Mouse (Mus musculus): ENCODE measurements around the gene Fkbpl. TPM values are rescaled to one million over a fixed set of nuclear protein-coding genes. Genes with fewer than 3 reads are reported as not detected.

The Fkbpl gene
- total RNA-seq, 1 experiment from 2014 or later: 17.2 TPM

DNA sequence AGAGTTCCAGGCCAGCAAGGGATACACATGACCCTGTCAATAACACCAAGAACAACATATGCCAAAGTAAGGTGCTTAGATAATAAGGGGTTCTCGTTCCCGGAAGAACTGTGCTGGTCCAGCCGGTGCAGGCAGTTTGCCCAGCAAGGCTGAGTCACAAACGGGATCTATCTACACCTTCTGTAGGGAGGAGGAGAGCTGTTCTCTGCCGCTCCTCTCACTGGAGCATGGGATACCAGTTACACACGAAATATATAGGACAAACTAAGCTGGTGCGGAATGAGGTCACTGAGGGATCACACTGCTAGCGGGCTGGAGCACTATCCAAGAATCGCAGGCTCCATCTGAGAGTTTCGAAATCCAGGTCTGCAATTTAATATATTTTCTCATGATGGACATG lies 620 bp upstream of the Fkbpl start:
- no peak for ATAC-seq (ENCODE audit: extremely low read depth, insufficient number of reproducible peaks, low FRiP score, poor library complexity, severe bottlenecking)

DNA sequence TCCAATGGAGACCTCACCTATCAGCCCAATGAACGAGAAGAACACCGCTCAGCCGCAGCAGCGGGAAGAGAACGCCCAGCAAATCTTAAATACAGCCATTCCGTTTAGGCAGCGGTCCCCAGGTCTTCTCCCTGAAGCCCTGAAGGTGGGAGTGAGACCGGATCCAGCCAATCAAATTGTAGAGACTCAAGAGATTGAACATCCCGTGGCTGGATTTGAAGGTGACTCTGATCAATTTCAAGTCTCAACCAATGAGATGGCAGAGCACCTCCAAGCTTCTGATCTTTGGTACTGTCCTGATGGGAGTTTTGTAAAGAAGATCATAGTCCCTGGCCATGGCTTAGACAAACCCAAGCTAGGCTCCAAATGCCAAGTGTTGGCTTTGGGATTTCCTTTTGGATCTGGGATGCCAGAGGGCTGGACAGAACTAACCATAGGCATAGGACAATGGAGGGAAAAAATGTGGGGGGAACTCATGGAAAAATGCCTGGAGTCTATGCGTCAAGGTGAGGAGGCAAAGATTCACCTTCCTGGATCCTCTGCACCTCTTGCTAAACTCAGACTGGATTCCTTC lies 779 bp downstream of the Fkbpl start:
- ATAC-seq (ENCODE audit: extremely low read depth, insufficient number of reproducible peaks, low FRiP score, poor library complexity, severe bottlenecking): no peak

DNA sequence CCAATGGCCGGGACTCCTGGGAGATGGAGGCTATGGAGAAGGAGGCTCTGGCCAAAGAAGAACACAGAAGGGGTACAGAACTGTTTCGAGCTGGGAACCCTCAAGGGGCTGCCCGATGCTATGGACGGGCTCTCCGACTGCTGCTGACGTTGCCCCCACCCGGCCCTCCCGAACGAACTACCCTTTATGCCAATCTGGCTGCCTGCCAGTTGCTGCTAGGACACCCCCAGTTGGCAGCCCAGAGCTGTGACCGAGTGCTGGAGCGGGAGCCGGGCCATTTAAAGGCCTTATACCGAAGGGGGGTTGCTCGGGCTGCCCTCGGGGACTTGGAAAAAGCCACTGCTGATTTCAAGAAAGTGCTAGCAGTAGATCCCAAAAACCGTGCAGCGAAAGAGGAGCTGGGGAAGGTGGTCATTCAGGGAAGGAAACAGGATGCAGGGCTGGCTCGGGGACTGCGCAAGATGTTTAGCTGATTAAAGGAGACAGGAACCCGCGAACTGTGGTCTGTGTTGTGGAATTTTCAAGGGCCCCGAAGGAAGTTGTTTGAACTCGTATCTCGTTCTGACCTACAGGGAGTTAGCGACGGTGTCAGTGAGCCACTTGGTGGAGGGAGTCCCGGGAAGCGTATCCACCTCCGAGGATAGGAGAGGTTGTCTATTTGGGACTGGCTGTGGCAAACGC lies 1.4 kb downstream of the Fkbpl start:
- ATAC-seq (ENCODE audit: extremely low read depth, insufficient number of reproducible peaks, low FRiP score, poor library complexity, severe bottlenecking): no peak

DNA sequence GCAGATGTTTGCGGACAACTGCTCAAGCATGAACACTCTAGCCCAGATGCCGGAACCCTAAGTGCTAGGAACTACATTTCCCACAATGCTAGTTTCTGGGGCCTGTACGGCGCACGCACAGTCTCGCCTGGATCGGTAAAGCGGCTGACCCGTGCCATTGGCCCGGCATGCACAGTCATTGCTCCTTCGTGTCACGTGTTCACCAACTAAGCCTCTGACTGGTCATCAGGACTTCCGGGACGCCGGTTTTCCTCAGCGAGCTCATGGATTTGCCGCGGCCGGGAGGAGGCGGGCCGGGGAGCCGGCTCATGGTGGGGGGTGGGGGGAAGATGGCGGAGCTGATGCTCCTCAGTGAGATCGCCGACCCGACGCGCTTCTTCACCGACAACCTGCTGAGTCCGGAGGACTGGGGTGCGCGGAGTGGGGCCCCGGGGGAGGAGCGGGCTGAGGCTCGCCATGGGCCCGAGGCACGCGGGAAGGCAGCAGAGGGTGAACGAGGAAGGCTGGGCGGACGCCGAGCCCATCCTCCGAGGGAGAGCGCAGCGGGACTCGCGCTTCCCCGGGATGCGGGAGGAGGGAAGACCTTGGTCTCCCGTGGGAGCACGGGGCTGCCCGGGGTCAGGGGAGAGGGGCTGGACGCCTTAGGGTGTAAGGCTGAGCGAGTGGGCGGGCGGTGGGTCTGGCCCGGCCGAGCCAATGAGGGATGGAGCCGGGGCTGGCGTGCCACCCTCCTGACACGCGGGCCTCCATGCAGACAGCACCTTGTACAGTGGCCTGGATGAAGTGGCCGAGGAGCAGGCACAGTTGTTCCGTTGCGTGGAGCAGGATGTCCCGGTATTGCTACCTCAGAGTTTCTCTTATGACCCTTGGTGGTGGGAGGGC lies 2.6 kb downstream of the Fkbpl start, which contains the start of gene Atf6b:
Gene Atf6b, plus strand, starts transcription at position 241 of the 882 bp plus-strand sequence.
- ATAC-seq (ENCODE audit: extremely low read depth, insufficient number of reproducible peaks, low FRiP score, poor library complexity, severe bottlenecking): peak; percentile 85

DNA sequence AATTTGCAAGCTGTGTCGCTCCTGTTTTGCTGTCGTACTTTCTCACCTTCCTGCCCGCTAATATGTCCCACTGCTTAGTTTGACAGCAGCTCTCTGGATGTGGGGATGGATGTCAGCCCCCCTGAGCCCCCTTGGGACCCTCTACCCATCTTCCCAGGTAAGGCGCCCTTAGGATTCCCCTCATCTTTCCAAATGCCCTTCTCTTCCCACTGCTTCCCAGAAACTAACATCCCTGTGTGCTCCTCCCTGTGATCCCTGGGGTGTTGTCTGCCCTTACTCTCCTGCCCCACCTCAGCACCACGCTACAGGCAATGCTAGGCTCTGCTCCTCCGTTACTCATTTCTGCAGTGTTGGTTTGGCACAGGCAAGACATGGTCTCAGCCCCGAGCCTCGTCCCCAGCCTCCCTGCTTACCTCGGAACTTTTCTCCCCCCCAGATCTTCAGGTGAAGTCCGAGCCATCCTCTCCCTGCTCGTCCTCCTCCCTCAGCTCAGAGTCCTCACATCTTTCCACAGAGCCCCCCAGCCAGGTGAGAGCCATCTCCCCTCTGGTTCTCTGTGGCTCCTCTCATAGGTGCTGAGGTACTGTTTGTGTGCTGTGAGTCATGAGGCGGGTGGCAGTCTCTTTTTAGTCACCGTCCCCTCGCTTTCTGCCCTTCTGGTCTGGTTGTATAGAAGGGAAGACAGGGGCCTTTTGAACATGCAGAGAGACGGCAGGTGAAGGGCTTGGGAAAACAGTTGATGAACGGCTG lies 3.8 kb downstream of the Fkbpl start:
- no peak for ATAC-seq (ENCODE audit: extremely low read depth, insufficient number of reproducible peaks, low FRiP score, poor library complexity, severe bottlenecking)

DNA sequence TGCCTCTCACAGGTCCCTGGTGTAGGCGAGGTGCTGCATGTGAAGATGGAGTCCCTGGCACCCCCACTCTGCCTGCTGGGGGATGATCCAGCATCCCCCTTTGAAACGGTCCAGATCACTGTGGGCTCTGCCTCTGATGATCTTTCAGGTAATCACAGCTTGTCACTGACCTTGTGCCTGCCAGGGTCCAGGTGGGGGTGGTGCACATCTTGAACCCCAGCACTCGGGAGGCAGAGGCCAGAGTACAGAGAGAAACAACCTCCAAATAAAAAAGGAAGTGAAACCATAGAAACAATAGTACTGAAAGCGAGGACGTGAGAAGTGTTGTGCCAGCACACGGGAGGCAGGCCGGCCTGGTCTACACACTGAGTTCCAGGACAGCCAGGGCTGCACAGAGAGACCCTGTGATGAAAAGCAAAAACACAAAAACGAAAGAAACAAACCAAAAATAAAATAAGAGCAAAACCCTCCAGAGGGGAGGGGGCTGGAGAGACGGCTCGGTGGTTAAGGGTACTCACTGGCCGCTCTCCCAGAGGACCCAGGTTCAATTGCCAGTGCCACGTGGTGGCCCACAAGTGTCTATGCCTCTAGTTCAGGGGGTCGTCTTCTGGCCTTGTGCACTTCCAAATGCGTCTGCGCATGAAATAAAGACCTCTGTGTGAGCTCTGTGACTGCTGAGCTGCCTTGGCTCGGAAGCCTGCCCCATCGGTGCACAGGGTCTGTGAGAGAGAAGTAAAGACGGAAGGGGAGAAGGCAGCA lies 4.7 kb downstream of the Fkbpl start:
- no peak for ATAC-seq (ENCODE audit: extremely low read depth, insufficient number of reproducible peaks, low FRiP score, poor library complexity, severe bottlenecking)

DNA sequence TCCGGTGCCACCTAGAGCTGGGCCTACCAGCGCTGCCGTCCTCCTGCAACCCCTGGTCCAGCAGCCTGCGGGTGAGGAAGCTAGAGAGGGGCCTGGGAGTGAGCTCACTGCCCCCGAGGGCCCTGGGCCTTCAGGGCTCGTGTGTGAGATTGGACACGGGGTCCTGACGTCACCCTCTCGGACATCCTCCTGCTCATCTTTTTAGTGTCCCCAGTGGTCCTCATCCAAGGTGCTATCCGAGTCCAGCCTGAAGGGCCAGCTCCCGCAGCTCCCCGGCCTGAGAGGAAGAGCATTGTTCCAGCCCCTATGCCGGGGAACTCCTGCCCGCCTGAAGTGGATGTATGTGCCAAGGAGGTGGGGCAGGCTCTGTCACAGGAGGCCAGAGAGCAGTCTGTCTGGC lies 6.2 kb downstream of the Fkbpl start:
- ATAC-seq (ENCODE audit: extremely low read depth, insufficient number of reproducible peaks, low FRiP score, poor library complexity, severe bottlenecking): no peak

DNA sequence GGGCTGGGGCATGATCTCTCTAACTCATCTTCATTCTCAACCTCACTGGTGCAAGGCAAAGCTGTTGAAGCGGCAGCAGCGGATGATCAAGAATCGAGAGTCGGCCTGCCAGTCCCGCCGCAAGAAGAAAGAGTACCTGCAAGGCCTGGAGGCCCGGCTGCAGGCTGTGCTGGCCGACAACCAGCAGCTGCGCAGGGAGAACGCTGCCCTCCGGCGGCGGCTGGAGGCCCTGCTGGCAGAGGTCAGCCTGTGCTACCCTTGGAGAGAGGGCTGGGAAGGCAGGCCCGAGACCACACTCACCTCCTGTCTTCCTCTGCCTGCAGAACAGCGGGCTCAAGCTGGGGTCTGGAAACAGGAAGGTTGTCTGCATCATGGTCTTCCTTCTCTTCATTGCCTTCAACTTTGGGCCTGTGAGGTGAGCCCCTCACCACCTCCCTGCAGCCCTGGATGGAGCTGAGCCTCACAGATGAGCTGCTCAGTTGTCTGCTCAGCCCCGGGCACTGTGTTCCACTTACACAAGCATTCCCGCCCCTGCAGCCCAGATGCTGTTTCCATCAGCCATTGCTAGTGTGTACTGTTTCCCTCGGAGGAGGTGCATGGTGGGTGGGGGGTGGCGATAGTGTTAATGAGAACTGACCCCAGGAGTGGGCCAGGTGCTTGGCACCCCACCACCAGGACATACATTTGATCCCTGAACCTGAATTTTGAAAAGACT lies 7.1 kb downstream of the Fkbpl start:
- no peak for ATAC-seq (ENCODE audit: extremely low read depth, insufficient number of reproducible peaks, low FRiP score, poor library complexity, severe bottlenecking)

DNA sequence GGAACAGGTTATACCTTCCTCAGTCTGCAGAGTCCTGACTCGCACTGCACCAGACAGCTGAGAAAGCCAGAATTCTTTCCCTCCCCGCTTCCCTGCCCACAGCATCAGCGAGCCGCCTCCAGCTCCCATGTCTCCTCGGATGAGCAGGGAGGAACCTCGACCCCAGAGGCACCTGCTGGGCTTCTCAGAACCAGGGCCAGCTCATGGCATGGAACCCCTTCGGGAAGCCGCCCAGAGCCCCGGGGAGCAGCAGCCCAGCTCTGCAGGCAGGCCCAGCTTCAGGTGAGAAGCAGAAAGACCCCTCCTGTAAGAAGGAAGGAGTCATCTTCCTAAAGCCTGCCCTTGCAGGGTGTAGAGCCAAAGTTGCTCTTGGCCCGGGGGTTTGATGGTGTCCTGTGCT lies 8.0 kb downstream of the Fkbpl start:
- no peak for ATAC-seq (ENCODE audit: extremely low read depth, insufficient number of reproducible peaks, low FRiP score, poor library complexity, severe bottlenecking)

DNA sequence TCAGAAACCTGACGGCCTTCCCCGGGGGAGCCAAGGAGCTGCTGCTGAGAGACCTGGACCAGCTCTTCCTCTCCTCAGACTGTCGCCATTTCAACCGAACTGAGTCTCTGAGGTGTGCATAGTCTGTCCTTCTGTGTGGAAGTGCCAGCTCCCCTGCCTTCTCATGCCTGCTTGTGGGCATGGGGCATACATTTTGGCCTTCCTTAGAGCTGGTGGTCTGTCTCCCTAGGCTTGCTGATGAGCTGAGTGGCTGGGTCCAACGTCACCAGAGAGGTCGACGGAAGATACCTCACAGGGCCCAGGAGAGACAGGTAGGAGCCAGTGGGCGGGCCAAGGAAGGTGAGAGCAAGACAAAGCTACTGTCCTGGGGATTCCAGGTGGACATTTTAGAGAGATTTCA lies 8.4 kb downstream of the Fkbpl start:
- ATAC-seq (ENCODE audit: extremely low read depth, insufficient number of reproducible peaks, low FRiP score, poor library complexity, severe bottlenecking): no peak

DNA sequence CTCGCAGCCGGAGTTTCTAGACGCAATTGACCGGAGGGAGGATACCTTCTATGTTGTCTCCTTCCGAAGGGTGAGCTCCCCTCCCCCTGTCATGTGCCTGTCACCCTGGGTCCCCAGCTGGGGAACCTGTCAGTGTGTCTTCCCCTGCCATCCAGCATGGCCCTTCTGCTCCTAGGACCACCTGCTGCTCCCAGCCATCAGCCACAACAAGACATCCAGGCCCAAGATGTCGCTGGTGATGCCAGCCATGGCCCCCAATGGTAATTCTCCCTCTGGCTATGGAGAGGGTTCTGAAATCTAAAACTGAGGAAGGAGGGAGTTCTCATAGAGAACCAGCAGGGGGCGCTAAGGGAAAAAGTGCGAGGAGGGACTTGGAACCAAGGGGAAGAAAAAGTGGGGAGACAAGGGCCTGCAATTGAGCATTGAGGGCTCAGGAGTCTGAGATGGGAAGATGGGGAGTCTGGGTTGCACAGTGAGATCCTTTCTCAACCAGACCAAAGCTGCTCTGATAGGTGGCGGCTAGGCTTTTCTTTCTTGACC lies 9.3 kb downstream of the Fkbpl start:
- ATAC-seq (ENCODE audit: extremely low read depth, insufficient number of reproducible peaks, low FRiP score, poor library complexity, severe bottlenecking): no peak

DNA sequence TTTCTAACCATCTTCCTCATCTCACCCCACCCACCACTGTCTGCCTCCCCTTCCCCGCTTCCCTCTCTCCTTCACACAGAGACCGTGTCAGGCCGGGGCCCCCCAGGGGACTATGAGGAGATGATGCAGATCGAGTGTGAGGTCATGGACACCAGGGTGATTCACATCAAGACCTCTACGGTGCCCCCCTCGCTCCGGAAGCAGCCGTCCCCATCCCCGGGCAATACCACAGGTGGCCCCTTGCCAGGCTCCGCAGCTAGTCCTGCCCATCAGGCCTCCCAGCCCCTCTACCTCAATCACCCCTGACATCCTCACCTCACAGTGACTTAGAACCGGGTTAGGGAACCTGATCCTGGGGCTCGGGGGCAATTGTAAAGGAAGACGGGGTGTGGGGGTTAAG lies 9.8 kb downstream of the Fkbpl start:
- ATAC-seq (ENCODE audit: extremely low read depth, insufficient number of reproducible peaks, low FRiP score, poor library complexity, severe bottlenecking): no peak

DNA sequence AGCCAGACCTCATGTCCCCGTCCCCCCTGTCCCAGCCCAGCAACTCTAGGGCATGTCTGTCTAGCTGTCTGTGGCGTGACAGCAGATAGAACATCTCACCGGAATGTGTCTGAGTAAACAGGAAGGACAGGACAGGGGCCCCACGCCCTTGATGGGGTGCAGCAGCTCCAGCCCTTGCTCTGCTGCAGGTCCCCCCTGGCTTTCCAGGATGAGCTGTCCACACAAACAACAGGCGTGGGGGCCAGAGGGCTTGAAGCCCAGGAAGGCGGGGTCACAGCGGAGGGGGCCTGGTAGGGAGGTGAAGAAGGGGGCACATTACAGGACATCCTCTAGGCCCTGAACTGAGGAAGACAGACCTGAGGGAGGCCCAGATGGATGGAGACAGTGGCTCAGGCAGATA lies 10.6 kb downstream of the Fkbpl start:
- no peak for ATAC-seq (ENCODE audit: extremely low read depth, insufficient number of reproducible peaks, low FRiP score, poor library complexity, severe bottlenecking)

DNA sequence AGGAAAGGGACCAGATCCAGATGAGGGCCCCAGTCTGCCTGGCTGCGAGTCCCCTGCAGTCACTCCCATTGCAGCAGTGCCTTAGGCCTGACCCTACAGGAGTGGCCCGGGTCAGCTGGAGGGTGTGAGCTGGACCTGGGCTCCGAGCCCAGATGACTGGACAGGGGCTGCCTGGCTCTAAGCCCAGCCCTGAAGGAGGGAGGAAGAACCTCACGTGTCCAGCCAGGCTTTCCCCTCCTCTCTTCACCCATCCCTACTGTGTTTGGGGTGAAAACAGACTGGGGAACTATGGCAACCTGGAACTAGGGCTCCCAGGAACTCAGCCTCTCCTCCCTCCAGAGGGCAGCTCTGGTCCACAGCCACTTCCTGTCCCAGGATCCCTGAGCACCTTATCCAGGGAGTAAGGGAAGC lies 11.0 kb downstream of the Fkbpl start:
- no peak for ATAC-seq (ENCODE audit: extremely low read depth, insufficient number of reproducible peaks, low FRiP score, poor library complexity, severe bottlenecking)

DNA sequence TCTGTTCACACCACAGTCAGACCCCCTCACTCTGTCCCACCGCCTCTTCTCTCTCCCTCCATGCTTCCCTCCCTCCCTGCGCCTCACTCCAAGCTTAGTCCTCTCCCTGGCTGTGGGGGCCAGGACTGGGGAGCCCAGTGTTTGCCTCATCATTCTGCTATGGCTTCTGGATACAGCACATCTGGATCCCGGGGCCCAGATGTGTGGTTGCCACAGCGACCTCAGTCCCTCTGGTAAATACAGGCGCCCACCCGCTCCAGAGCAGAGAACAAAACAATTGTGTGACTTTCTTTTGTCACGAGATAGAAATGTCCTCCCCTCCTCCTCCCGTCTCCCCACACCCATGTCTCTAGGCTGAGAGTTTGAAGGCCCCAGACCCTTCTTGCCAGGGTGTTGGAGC lies 12.1 kb downstream of the Fkbpl start:
- ATAC-seq (ENCODE audit: extremely low read depth, insufficient number of reproducible peaks, low FRiP score, poor library complexity, severe bottlenecking): no peak

DNA sequence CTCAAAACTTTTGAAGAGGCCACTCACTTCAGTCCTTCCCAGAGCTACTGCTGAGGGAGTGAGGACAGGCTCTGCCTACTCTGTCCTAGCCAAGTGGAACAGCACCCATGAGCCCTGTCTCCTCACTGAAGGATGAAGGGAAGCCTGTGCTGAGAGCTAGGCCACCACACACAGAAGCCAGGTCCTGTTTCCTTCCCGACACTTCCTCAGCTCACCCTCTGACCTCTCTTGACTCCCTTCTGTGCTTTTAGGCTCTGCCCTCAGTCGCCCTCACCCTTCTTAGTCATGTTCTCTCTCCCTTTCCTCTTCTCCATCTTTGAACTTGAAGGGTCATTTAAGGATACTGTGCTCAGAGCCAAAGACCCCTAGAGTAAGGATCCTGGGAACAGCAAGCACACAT lies 12.7 kb downstream of the Fkbpl start:
- ATAC-seq (ENCODE audit: extremely low read depth, insufficient number of reproducible peaks, low FRiP score, poor library complexity, severe bottlenecking): no peak

DNA sequence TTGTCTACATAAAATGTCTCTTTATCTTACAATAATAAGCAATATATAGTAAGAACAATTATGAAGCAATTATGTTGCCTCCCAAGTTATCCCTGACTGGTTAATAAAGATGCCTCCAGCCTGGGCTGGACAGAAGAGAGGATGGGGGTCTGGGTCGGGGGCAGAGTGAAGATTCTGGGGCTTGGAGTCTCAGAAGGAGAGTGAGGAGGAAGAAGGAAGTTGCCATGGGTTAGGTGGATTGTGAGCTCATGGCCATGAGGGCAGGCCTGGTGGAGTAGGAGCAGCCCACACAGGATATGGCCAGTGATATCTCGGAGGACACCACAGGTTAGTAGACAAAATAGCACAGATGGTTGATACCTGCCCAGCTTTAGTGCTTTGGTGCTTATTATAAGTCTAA lies 13.6 kb downstream of the Fkbpl start:
- no peak for ATAC-seq (ENCODE audit: extremely low read depth, insufficient number of reproducible peaks, low FRiP score, poor library complexity, severe bottlenecking)

DNA sequence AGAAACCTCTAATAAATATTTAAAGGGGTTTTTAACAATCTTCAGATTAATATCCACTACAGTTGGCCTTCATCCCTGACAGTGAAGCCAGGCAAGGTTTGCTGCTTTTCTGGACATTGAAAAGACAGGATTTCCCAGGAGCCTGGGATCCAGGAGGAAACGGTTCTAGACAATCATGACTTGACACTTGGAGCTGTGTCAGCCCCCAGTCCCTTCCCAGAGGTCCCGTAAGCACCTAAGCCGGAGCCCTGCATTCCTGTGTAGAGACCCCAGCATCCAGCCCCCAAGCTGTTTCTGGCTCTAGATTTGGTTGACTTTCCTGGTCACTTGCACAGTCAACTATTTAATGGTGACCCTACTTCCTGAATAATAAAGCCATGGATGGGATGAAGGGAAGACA lies 14.0 kb downstream of the Fkbpl start:
- ATAC-seq (ENCODE audit: extremely low read depth, insufficient number of reproducible peaks, low FRiP score, poor library complexity, severe bottlenecking): no peak

Measured in neutrophil, adult 5-6 weeks (primary cell).